Mouse (Mus musculus) spleen, embryonic (tissue): ENCODE data around the gene Tor1aip1.

Experiments used
- CTCF ChIA-PET: fragments of 350-600 bp; sonication (Branson Sonifier 250); formaldehyde crosslinking; loops from one replicate; lab custom pipeline; 2022; lab: Charles Lee

Gene Tor1aip1

GRCm38 (mm10) chr1:156033921-156034320 lies 2.4 kb downstream of the Tor1aip1 start:
- CTCF ChIA-PET = no interaction called here

GRCm38 (mm10) chr1:156028340-156028975 lies 7.8 kb downstream of the Tor1aip1 start:
- CTCF ChIA-PET = no interaction called here

- CTCF ChIA-PET = no interaction called here
These were observed 8.4 kb downstream of the Tor1aip1 start for GRCm38 (mm10) chr1:156027849-156028248.

DNA sequence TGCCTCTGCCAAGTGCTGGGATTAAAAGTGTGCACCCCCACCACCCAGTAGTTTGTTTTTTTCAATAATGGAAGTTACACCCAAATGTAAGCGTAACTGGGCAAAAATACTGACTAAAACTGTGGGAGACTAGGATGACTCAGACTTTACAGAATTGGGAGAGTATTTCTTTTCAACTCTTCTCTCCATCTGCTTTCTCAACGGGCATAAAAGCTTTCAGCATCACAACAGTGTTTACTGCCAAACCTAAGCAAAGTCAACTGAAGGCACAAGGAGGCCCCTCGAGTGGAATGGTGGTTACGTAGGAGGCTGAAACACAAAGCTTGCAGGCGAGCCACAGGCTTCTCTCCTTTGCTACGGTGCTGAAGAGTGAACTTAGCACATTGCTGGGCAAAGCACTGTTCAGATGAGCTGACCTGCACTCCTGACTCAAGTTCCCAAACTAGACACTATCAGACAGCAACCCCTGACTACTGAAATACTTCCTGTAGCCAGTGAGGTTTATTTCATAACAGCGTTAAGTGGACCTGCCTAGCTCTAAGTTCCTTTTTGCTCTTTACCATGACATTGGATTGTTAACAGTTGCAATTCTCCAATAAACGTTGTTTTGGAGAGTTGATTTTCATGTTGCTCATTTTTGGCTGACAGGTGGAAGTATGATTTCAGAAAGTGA lies 11.3 kb downstream of the Tor1aip1 start:
- CTCF ChIA-PET = no interaction called here

DNA sequence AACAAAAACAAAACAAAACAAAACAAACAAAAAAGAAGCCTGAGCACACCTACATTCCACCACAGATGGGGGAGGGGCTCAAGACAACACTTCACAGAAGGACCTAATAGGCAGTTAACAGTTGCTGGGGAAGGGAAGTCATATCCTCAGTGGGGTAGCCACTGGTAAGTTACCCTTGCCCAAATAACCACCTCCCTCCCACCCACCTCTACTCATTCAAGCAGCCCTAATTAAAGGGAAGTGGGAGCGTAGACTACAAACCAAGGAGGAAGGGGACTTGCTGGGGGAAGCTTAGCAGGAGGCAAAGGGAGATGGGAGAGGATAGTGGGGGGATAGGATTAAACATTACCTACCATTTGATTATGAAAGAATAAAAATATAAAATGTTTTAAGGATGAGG lies 15.9 kb downstream of the Tor1aip1 start:
- CTCF ChIA-PET = no interaction called here

- CTCF ChIA-PET = no interaction called here
These were observed 16.5 kb downstream of the Tor1aip1 start for GRCm38 (mm10) chr1:156019800-156020199.

DNA sequence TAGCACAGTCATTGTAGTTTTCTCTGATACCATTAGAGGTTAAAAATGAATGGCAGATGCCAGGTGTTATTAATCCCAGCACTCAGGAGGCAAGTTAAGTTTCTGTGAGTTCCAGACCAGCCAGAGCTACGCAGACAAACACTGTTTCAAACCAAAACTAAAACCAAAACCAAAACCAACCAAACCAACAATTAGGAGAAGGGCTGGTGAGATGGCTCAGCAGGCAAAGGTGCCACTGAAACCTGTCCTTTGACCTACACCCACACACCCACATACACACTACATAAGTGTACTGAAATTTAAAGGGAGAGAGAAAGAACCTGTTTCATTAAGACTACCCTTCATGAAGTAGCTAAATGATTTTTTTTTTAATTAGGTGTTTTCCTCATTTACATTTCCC lies 27.3 kb downstream of the Tor1aip1 start:
- CTCF ChIA-PET = interaction anchor here (0.6 to 0.7 kb wide), 2 partner anchors 14 to 39 kb away, joined by 3 to 4 read pairs; no protein-coding TSS in a partner anchor

- CTCF ChIA-PET = interaction anchor here (0.9 kb wide), 1 partner anchor 65 kb away, joined by 3 read pairs; no protein-coding TSS in a partner anchor
These were observed 30.4 kb downstream of the Tor1aip1 start for GRCm38 (mm10) chr1:156005906-156006305.

GRCm38 (mm10) chr1:156003201-156003935 lies 32.9 kb downstream of the Tor1aip1 start:
- CTCF ChIA-PET = interaction anchor here (0.6 kb wide), 1 partner anchor 11 kb away, joined by 3 read pairs; no protein-coding TSS in a partner anchor

DNA sequence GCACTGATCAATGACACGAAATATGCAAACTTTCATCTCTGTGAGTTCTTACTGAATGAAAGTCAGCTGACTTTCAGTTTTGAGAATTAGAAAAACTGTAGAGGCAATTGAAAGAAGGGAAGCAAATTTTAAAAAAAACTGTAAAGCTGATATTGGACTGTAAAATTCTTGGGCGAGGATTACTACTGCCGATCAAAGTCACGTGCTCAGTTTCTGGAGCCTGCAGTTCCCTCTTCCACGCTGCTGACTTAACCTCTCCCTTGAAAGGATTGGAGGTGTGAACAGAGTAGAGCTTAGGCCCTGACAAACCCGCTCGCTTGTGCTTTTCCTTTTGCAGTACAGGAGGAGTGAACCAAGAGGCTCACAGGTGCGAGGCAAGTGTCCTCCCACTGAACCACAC lies 33.9 kb downstream of the Tor1aip1 start:
- CTCF ChIA-PET = no interaction called here

GRCm38 (mm10) chr1:155995612-155996011 lies 40.7 kb downstream of the Tor1aip1 start:
- CTCF ChIA-PET = no interaction called here

- CTCF ChIA-PET = no interaction called here
These were observed 41.8 kb downstream of the Tor1aip1 start for GRCm38 (mm10) chr1:155994524-155994923.

GRCm38 (mm10) chr1:155990391-155990790 lies 45.9 kb downstream of the Tor1aip1 start:
- CTCF ChIA-PET = no interaction called here

DNA sequence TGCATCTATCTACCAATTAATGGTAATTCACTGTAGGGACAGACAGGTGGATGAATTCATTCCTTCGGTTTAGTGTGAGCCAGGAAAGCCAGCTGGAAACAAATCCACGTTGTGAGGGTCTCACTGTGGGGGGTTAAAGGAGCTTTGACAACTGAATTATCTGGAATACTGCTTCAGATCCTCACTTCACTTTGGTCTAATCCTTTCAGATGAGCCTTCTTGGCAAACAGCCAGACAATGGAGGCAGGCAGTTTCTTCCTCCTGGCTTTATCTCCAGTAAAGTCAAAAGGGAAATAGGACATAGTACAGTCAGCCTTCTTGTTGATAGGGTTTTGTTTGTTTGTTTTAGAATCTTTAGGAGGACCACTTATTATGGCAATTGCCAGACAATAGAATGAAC lies 46.9 kb downstream of the Tor1aip1 start:
- CTCF ChIA-PET = no interaction called here

GRCm38 (mm10) chr1:155987625-155988024 lies 48.7 kb downstream of the Tor1aip1 start:
- CTCF ChIA-PET = no interaction called here

DNA sequence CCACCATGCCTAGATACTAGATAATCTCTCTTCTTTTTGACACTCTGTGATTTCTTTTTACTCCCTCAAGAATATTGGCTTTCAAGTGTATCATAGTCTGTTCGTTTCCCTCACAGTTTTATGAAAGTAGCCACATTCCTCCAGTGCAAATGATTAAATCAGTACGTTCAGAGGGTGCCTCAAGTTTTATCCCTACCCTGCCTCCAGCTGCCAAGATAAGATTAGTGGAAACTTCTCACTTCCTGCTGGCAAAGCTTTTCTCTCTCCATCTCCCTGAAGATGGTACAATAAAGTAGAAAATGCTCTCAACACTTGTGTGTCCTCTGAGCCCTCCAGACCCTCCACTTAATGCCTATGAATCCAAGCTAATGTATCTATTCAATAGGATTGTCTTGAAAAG lies 61.3 kb downstream of the Tor1aip1 start:
- CTCF ChIA-PET = no interaction called here

- CTCF ChIA-PET = interaction anchor here (0.7 kb wide), 1 partner anchor 30 kb away, joined by 9 read pairs; no protein-coding TSS in a partner anchor
These were observed 62.4 kb downstream of the Tor1aip1 start for GRCm38 (mm10) chr1:155973719-155974379.

DNA sequence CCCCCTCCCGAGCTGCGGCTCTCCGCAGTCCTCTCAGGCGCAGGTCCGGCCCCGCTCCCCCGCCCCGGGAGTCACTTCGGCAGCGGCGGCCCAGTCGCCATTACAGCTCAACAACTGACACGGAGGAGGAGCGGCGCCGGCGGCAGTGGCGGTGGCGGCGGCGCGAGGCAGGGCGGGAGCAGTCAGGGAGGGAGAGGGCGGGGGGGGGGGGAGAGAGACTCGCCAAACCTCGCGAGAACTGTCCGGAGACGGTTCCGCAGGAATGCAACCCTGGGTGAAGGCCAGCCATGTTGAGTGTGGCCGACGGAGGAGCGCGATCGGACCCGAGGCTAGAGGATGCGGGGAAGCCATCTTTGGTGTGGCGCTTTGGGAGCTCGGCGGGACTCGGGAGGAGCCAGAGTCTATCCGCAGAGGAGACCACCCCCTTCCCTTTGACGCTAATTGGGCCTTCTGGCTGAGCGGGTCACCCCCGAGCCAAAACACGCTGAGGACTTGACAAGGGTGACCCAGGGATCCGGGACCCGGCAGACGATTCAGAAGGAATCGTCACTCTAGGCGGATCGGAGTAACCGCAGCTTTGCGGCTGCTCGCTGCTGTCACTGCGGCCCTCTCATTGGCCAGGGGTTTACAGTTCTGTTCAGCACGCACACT lies 63.1 kb downstream of the Tor1aip1 start, which contains the start of gene Cep350:
TSS of gene Cep350 (minus strand) at position 188 of the 651 bp plus-strand sequence.
- CTCF ChIA-PET = no interaction called here

DNA sequence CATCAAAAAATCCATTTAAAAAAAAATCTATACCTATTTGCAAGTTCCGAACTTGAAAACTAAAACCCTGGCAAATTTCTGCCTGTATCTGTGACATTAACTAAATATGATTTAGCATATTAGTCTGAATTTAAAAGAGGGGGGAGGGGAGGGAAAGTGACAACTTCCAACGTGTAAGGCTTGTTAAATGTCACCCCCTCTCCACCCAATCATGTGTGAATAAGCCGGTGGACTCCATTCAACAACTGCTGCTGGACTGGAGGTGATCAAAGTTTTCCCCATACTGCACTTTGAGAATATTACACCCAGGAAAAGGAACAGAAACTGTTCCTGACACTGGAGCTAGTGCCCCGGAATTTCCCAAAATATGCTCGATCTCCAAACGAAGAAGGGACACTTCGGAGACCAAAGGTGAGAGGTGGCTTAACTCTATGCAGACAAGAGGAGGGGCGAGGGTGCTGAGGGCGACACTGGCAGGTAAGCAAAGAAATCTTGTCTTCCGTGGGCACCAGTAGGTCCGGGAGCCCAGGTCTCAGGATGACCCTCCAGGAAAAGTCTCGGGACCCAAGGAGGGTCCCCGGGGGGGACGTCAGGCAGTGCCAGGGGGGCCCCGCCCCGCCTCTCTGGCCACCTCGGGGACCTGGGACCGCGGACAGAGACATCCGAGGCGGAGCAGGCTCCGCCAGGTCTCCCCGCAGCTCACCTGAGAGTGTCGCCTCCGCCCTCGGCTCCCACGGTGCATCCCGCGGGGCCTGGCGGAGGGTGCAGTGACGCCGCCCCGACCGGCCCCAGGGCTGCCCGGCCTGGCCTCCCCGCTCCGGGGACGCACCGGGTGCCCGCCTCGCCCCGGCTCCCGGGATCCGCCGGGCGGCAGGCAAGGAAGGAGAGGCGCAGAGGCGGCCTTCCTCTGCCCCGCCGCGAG lies 63.9 kb downstream of the Tor1aip1 start:
- CTCF ChIA-PET = no interaction called here
